Mouse (Mus musculus) adrenal gland, adult 2 months (tissue): ENCODE measurements around the gene Vtcn1. TPM values are rescaled to one million over a fixed set of nuclear protein-coding genes. Genes with fewer than 3 reads are reported as not detected.

ENCODE experiments used
- DNase-seq: peaks from one replicate; pipeline ENCODE4 v3.0.0; 2021
- polyA plus RNA-seq: library from polyadenylated mRNA; depleted of rRNA; stranded (reverse); fragments of >200 nt; gene quantifications from 2 replicates; pipeline ENCODE4 v1.2.3, GENCODE M21; 2012
- total RNA-seq, 2 experiments: library from RNA; stranded (reverse); gene quantifications; 2 replicates each; pipeline ENCODE4 v1.2.3; 2021

Gene Vtcn1
- total and polyA plus RNA-seq, 3 experiments: 0.12 to 0.35 TPM; not detected in 1

DNA sequence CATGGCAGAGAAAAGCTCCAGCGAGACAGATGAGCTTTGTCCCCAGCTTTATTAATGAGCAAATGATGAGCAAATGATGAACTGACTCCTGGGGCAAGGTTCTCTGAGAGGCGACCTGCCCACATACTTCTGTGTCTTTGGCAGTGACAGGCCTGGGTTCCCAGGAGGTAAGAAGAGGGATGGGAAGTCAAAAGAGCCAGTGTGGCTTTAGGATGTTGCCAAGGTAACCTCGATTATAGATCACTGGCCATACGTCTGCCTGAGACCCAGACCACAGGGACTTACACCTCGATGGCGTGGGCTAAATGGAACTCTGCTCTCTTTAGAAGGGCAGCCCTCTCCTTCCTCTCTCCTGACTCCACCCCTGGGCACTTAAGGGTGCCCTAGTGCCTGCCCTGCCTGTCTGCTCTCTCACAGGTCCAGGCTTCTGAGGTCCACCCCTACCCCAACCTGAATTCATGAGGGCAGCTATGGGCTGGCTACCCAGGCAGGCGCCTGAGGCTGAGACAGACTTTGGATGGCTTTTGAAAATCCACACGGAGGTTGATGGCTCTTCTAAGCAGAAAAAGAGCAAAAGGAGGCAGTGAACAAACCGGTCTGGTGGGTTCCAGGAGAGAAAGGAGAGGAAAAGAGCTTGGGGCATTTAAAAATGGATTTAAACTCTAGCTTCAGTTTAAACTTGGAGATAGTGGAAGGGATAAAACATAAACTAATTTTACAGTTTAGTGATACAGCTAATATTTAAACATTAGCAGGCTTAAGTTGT, 31.0 kb downstream of the Vtcn1 start:
- DNase-seq: no peak

DNA sequence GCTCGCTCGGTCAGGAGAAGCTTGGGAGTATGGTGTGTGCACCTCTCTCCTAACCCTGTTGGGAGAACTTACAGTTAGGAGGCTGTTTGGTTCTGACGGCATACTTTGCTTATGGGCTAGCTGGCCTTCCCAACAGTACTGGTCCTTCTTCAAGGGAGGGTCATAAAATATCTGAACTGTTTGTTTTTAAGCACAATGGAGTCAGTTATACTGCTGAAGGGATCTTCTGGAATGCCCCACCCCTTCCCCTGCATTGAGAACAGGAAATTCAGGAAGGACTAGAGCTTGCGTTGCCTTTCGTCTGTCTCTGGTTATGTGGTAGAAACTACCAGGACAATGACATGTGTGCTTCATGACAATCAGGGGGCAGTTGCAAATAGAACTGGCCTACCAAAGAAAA, 31.9 kb downstream of the Vtcn1 start:
- no peak for DNase-seq

DNA sequence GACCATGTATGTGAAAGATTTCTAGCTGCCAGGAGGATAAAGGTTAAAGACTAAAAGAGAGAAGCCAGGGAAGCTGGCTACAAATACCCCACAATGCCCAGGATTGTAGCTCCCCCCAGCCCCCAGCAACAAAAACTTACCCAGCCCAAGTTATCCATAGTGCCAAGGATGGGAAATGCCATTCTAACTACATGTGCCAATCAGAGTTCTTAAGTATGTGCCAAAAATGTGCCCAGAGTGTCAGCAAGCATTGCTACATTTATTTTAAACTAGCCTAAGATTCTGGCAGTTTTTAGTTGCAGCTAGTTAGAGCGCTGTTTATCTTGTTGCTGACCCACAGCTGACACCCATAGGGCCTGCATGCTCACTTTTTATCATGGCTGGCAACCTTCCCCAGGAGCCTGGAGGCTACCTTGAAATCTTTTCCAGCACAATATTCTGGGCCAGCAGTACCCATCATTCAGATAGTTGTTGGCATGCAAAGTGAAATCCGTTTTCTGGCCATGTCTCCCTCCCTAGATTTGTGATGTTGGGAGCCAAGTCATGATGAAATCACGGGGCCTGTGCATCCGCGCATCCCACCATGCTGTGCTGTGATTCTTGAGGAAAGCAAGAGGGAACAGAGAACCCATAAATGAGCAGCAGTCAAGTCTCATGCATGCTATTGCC, 33.2 kb downstream of the Vtcn1 start:
- peak; percentile 12 for DNase-seq

DNA sequence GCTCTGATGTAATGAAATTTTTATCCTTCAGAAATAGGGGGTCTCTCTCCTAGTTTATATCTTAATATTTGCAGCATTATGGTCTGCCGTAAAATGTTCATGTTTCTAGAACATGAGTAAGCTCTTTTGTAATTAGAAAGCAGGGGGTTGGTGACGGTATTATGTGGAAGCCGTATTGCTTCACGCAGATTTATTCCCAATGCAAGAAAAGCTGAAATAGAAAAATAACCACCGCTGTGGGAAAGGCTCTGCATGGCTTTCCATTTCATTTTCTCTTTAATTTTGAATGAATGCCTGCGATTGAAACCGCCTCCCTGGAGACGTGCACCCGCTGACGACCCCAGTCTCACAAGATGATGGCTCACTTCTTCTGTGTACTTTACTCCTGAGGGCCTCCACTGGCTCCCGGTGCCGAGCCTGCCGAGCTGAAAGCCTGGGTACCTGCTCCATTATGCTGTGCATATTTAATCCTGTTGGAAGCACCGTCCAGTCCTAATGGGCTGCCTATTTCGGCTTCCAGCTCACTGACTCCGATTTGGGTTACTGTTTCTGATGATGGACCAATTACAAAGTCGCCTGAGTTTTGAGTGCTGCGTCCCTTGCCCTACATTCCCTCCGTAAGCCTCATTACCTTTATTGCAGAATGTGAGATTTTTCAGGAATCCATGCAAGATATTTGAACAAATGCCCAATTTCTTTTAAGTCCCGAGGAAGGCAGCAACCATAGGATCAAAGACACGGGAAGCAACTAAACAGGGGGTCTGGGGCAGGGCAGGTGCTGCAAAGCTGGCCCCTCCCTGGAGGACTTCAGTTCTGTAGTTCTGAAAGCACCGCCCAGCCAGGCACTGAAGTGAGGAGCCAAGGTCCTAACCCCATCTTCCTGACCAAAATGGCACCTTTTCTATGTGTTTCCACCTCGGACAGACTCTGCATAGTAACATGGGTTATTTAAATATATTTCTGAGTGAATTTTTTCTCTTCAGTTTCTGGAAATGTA, 36.3 kb downstream of the Vtcn1 start:
- no peak for DNase-seq

DNA sequence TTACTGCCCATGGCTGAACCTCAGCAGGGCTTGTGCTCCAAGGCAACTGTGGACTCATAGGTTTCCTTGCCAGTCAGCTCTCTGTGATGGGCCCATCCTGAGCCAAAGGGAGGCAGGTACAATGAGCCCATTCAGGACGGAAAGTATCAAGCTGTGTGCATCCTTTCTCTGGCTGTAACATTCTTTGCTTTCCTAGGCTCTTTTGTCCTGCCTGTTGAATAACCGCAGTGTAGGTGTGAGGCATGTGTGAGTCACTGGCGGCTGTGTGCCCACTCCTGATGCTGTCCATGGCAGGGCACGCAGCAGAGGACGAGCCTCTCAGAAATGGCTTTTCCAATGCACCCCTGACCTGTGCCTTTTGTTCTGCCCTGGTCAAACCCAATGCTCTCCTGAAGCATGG, 41.7 kb downstream of the Vtcn1 start:
- no peak for DNase-seq

DNA sequence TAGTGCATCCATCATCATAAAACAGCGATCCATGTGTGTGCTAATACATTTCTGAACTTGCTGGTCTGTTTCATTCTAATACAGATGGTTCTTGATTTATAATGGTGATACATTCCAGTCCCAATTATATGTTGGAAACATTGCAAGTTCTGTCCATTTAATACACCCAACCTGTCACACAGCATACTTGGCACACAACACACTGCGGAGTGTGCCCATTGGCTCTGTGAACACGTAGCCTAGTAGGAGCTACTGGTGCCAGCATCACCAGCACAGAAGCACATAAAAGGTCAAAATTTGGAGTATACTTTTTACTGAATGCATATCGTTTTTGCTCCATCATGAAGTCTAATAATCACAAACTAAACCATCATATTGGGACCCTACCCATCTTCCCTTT, 51.8 kb downstream of the Vtcn1 start:
- no peak for DNase-seq

DNA sequence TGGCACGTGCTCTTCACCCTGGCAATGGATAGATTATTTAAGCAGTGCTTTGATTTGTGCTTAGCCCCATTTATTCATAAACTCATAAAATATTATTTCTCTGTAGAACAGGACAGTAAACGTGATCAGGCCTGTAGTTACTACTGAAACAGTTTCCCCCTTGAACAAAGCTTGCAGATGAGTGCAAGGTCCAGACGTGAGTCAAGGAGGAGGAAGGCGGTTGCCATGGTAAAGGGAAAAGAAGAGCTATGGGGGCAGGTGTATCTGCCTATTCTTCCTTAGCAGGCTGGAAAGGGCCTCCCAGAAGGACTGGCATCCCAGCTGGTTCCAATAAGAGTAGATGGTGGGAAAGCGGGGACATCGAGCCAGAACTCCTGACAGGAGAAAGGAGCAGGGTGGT, 56.1 kb downstream of the Vtcn1 start:
- no peak for DNase-seq

DNA sequence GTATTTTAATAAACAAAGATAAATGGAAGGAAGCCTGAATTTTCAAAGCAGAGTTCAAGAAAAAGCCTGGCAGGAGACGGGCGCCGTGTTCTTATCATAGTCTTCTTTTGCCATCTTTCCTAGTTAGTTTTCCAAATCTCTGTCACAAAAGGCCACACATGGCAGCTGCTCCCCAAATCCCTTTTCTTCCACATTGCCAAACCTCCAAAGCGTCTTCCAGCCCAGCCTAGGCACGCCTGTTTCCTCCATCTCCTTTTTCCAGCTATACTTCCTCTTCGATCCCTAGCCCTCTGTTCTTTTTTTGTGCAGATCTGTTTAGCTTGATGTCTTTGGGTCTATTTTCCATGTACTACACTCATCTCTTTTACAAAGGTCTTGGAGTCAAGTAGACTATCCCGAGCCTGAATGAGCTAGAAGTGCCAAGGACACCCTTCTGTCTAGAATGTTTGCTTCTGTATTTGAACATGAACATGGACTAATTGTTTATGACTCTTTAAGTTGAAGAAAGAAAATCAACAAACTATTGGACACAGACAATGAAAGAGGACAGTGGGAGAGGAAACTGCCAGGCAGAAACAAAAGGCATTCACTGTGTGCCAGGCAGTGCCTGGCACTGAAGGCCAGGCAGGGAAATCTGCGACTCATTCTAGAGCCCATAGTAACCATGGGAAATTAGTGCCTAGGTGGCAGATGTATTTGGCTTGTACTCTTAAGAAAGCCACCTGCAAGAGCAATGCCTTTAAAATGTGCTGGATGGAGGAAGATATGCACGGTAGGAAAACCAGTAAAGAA, 56.8 kb downstream of the Vtcn1 start:
- no peak for DNase-seq

DNA sequence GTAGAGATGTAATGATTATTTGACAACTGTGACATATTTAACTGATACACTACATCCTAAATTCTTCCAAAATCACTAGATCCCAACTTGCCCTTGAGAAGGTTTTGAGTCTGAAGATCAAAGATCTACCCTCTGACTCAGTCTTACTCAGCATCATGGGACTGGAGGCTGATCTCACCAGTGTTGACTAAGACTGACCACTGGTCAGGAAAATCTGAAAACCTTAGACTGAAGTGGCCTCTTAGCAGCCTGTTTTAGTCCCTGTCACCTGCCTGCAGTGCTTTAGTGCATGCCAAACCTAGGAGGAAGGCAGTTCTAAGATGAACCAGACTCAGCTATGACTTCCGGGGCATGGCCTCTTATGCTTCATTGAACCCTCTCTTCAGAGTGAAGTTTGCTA, 64.0 kb downstream of the Vtcn1 start:
- DNase-seq: peak; percentile 57

DNA sequence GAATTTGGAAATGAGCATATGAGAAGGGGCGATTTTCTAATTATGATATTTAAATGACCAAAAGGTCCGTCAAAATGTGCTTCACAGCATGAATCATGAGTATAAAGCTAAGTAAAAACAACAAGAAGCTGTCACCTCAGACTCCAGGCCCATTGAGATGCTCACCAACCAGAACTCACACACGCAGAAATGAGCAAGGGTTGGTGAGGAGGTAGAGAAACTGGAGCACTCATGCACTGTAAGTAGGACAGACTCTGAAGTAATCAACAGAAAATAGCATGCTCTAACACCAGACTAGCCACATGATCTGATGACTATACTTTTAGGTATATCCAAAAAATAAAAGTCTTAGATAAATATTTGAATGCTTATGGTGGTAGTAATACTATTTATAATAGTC, 65.1 kb downstream of the Vtcn1 start:
- no peak for DNase-seq

DNA sequence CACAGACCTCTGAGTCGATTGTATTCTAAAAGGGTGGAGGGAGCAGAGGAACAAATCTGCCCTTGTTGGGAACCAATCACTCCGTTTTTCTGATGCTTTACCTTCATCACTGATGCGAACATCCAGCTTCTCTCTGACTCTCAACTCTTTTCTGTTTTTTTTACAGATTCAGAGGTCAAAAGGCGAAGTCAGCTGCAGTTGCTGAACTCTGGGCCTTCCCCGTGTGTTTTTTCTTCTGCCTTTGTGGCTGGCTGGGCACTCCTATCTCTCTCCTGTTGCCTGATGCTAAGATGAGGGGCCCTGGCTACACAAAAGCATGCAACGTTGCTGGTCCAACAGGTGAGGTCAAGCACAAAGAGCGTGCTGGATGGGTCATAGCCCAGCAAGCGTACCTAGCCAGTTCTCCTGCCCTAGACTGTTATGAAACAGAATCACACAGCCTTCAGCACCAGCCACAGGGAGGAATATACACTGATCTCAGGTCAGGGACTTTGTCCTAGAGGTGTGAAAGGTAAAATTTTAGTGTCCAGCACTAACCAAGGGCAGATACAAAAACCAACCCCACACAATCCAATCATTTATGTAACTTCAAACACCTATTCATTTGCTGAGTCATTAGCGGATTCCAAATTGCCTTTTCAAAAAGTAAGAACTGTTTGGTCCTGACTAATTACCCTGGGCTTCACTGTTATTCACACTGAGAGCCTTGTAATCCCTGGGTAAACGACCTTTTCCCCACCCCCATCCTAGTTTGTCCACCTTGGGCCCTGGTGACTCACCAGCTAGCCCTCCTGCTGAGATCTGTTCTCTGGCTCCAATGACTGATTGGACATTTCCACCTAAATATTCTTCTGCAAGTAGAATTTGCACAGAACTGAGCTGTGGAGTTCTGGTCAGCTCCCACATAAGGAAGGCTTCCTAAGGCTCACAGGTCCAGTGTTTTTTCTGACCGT, 67.4 kb downstream of the Vtcn1 start:
- peak; percentile 61 for DNase-seq

DNA sequence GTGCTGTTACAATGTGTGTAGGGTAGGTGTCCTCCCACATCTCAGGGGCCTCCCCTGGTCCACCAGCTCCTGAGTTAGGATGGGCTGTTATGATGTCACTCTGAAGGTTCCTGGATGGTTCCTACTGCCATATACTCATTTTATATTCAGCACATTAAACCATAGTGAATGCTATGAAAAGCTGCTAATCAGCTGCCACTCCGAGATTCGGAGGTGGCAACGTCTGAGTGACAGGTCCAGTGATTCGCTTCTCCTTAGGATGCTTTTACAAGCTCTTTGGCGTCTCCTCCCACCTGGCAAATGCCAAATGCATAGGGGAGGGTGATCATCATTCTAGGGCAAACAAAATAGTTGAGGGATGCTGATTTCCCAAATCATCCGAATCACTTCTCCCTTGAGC, 70.2 kb downstream of the Vtcn1 start:
- no peak for DNase-seq

DNA sequence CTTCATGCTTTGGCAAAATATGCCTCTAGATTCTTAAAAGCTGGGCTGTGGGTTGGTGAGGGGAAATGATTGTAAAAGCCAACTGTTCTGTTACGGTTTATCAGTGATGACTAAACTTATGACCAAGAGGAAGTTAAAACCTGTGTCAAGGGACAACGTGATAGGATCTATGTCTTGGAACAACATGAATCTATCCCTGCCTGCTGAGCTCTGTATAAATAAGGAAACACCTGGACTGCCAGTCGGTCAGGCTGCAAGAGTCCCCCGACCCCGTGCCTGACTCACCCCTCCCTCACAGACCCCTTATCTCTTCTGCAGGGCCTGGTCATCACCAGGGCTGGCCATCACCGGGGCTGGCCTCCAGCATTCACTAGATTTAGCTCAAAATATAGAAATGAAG, 80.9 kb downstream of the Vtcn1 start:
- no peak for DNase-seq

DNA sequence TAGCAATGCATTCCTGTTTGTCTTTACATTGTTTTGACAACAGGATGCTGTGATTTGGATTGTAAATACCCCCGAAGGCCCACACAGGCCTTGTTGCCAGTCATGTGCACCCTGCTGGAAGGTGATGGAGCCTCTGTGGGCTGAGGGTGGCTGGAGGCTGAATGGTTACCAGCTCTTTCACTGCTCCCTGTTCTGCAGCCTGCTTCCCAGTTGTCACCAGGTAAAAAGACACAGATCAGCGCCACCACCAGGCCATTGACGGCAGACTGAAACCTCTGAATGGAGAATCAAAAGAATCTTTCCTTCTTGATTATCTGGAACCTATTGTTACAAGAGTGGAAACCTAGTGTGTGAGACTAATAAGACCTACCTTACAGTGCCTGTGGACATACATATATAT, 81.7 kb downstream of the Vtcn1 start:
- DNase-seq: peak; percentile 31

DNA sequence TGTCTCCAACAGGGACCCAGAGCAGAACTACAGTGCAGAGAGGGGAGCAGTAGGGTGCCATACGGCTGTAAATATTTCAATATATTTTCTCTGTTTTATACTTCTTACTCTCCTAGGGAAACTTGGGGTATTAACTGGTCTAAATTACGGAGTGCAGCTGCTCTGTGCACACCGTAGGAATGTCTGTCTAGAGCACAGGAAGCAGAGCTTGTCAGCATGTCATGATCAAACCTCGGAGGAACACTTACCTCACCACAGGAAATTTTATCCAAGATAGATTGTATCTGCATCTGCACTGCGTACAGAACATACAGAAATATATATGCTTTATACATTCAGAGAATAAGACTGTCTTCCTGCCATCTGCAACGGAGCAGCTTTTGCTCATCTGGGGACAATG, 83.3 kb downstream of the Vtcn1 start:
- no peak for DNase-seq

DNA sequence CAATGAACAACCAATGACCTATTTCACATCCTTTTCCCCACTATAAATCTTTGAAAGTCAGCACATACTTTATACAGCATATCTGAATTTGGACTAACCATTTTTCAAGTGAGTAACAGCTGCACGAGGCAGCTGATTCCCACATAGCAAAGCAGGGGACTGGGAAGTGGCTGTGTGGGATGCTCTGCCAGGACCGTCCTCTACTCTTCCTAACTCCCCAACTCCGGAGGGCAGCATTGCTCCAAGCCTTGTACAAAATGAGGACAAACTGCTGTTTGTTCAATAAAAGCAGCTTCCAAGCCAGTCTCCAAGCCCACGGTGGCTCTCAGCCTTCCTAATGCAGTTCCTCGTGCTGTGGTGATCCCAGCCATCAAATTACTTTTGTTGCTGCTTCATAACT, 85.4 kb downstream of the Vtcn1 start:
- DNase-seq: no peak

DNA sequence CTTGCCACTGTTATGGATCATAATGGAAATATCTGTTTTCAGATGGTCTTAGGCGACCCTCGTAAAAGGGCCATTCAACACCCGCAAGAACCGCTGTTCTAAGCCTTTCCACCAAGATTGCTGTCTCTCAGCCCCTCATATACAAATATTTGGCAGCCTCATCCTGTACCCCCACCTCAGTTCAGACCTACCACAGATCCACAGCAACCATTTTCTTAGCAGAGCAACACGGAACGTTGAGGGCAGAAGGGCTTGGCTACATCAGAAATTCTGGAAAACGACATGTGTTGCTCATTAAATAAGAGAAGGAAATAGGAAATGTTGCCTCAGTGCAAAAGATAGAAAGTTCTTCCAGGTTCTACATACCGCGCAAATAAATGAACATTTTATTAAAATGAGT, 85.8 kb downstream of the Vtcn1 start:
- no peak for DNase-seq

DNA sequence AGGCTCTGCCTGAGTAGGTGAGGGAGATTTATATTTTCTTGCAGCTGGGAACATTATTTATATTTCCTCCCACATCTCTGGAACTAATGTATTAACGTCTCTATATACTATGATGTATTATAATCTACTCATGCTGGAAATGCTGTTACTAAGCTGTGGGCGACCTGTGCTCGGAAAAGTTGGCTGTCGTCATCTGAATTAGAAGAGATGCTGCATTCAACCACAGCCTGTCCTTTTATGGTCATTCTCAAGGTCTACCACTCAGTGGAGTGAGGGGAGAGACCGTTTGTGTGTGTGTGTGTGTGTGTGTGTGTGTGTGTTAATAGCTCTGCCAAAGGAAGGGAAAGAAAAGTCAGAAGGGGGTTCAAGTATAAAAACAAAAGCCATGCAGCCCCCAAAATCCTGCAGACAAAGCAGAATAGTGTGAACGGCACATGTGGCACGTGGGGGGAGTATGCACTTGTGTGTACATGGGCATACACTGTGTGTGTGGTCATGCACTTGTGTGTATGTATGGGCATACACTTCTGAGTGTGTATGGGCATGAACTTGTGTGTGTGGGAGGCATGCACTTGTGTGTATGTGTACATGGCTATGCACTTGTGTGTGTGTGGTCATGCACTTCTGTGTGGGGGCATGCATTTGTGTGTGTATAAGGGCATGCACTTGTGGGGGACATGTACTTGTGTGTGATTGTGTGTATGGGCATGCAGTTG, 86.4 kb downstream of the Vtcn1 start:
- DNase-seq: peak; percentile 38

DNA sequence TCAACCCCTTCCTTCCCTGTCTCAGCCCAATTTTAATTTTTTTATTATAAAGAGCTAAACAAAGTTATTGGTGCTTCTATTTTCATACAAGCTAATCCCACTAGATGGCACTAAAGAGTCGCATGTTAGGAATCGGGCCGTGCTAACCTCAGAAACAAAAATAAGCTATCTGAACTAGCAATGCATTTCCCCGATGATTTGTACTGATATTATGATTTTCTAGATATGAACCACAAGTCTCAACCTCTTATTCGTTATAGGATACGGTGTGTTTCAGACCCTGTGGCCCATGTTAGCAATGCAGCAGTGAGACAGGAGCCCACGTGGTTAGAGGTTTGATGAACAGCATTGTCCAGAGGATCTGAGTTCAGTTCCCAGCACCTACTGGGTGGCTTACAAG, 91.6 kb downstream of the Vtcn1 start:
- DNase-seq: no peak

DNA sequence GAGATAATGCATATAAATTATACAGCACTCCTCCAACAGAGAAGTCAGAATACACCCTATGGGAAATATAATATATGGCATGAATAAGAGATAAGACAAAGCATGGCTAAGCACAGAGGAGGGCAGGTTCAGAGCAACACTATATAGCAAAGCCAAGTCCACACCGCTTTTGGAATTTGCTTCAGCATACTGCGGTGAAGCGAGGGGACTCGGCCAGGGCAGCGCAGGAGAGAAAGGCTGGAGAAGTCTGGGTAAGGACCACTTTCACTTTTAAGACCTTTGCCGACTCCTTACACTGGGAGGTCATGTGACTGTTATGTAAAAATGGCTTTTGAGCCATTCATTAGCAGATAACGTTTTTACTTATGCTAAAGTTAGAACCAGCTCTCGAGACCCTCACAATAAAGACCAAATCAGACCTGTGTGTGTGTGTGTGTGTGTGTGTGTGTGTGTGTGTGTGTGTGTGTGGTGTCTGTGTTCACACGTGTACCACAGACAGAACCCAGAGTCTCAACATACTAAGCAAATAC, 95.4 kb downstream of the Vtcn1 start:
- no peak for DNase-seq
